Mouse (Mus musculus) midbrain, embryonic 10.5 days (tissue): Measurements from ENCODE around the gene Eef1akmt3. TPM values are rescaled to one million over a fixed set of nuclear protein-coding genes. Genes with fewer than 3 reads are reported as not detected.

Experiments used
- DNase-seq: peaks from one replicate; pipeline ENCODE4 v3.0.0-alpha.2; 2017; ENCODE audit warnings: low spot score
- H3K27ac ChIP-seq: fragments of 300-500 bp; sonication (generic); replicated peaks from 2 replicates; pipeline ENCODE4 v1.5.1; 2016; ENCODE audit warnings: mild to moderate bottlenecking
- H3K27me3 ChIP-seq: fragments of 300-500 bp; sonication (generic); 2 replicates; pipeline ENCODE4 v1.6.1; 2016; ENCODE audit warnings: low read depth, mild to moderate bottlenecking; ENCODE audit not compliant: poor library complexity, severe bottlenecking
- H3K36me3 ChIP-seq: fragments of 300-500 bp; sonication (generic); 2 replicates; pipeline ENCODE4 v1.6.1; 2016; ENCODE audit warnings: mild to moderate bottlenecking, moderate library complexity
- H3K4me1 ChIP-seq: fragments of 300-500 bp; sonication (generic); 2 replicates; pipeline ENCODE4 v1.6.1; 2016
- H3K4me3 ChIP-seq: fragments of 300-500 bp; sonication (generic); 2 replicates; pipeline ENCODE4 v1.5.1; 2016; ENCODE audit warnings: mild to moderate bottlenecking, moderate library complexity
- H3K9me3 ChIP-seq: fragments of 300-500 bp; sonication (generic); replicated peaks from 2 replicates; pipeline ENCODE4 v1.6.1; 2016; ENCODE audit warnings: mild to moderate bottlenecking
- WGBS: fragments of 180-500 bp; shearing (Covaris S2); methylation state at CpG from one replicate; pipeline ENCODE4 v1.1.7; 2016; 5-methylcytosine and 5-hydroxymethylcytosine counted together
- polyA plus RNA-seq: library from polyadenylated mRNA; unstranded; fragments of >200 nt; fragmentation: Nextera tagmentation; extraction: Ambion mirVana; gene quantifications from 2 replicates; pipeline ENCODE4 v1.2.1, GENCODE M21; 2016

Gene Eef1akmt3
- polyA plus RNA-seq, 1 experiment from 2014 or later = 0.19 TPM

DNA sequence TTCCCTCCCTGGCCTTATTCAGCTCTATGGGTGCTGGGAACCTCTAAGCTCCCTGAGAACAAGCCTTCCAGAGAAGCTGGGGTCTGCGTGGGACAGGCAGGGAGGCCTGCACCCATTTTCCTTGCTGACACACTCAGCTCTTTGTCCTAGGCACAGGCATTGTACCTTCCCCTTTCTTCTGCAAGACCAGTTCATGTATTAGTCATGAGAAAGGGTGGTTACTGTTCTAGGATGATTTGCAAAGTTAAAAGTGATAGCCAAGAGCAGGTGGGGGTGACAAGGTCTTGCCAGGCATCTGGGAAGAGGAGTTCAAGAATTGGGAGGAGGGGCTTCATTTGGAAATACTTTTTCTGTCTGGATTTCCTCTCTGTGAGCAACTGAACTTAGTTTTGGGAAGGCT, 39.3 kb downstream of the Eef1akmt3 start:
- Histone ChIP-seq H3K27ac (no peak overlapping the region), H3K9me3 (no peaks in the 10 kb centered on the region), H3K4me1 (no peaks in the 10 kb centered on the region), H3K4me3 (no peak overlapping the region), H3K36me3 (peaks cover 29% of the 10 kb centered on the region), H3K27me3 (no peaks in the 10 kb centered on the region)
- DNase-seq = no peak
- WGBS = 83% methylated on average over 1 of the region's 1 CpGs

DNA sequence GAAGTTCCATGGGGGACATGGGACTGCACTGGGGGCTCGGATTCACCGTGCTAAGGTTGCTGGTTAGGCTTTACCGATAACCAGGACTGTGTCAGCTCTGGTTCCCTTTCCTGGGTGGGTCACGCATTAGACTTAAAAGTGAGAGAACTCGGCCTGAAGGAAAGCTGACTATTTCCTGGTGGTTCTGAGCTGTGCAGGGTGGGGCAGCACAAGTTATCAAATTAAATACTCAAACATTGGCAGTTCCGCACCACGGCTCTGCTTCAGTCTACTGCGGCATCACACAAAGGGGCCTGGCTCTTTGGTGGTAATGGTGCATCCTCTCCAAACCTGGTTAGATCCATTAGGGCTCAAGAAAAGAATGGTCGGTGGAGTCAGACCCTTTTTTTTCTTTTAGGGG, 40.0 kb downstream of the Eef1akmt3 start:
- no peaks in the 10 kb centered on the region for H3K9me3 ChIP-seq
- no peaks in the 10 kb centered on the region for H3K27me3 ChIP-seq
- DNase-seq = no peak
- peaks cover 31% of the 10 kb centered on the region for H3K36me3 ChIP-seq
- no peaks in the 10 kb centered on the region for H3K4me1 ChIP-seq
- WGBS = 87% methylated on average over 9 of the region's 9 CpGs
- no peak overlapping the region for H3K4me3 ChIP-seq
- H3K27ac ChIP-seq = no peak overlapping the region

DNA sequence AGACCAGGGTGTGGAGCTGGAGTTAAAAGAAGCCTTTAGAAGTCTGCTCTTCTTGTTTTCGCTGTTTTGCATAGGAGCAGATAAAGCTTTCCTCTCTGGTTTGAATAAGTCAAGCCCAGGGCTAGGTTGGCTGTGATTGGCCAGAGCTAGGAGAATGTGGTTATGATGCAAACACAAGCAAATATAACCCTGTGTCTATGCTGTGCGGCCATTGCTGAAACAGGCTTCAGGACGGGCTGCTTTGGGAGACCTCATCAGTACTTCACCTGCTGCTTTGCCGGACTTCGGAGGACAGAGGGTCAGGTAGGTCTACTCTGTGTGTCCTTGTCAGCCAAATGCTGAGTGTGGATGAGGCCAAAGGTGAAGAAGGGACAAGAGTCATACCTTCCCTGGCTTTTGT, 40.8 kb downstream of the Eef1akmt3 start, which contains the start of gene Avil:
TSS of gene Avil (plus strand) at position 181 of the 400 bp plus-strand sequence.
- 94% methylated on average over 5 of the region's 5 CpGs for WGBS

DNA sequence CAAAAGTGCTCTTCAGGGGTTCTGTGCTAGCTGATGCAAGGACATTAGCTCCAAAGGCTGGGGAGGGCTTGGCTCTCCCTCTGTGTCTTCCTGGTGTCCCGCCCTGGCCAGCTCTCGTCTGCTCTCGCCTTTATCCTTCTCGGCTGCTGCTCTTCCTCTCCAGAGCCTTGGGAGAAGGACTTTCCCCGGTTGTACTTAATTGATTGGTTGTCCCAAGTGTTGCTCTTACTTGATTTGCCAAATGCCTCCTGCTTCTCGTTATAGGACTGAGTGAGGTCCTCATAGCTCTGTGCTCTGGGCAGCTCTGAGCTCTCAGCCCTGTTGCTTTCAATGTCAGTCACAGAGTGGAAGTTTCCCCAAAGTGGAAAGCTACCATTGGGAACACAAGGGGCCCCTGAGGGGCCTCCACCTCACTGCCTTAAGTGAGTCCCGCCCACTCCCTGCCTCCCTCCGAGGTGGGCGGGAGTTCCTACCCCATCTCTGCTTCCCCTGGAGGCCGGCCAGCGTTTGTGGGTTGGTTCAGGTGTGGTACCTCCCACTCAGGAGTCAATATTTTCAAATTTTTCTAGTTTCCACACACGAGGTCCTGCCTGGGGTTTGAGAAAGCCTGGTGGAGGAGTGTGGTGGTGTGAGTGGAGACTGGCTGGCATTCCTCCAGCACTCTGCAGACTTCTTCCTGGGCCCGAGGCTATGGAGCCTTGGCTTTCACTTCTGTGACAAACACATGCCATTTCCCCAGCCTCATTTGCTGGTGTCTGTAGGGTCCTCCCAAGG, 43.8 kb downstream of the Eef1akmt3 start:
- no peaks in the 10 kb centered on the region for H3K27me3 ChIP-seq
- WGBS = 84% methylated on average over 13 of the region's 13 CpGs
- no peak overlapping the region for H3K27ac ChIP-seq
- no peak for DNase-seq
- H3K4me3 ChIP-seq = no peak overlapping the region
- H3K36me3 ChIP-seq = peaks cover 68% of the 10 kb centered on the region
- no peaks in the 10 kb centered on the region for H3K9me3 ChIP-seq
- H3K4me1 ChIP-seq = no peaks in the 10 kb centered on the region

More for the DNA sequence above, 40.8 kb downstream of the Eef1akmt3 start, which contains the start of gene Avil:
- no peaks in the 10 kb centered on the region for H3K4me1 ChIP-seq
- DNase-seq = no peak
- no peak within 1 kb of the TSS for H3K4me3 ChIP-seq
- H3K9me3 ChIP-seq = no peaks in the 10 kb centered on the region
- H3K36me3 ChIP-seq = peaks cover 38% of the 10 kb centered on the region
- H3K27ac ChIP-seq = no peak within 1 kb of the TSS
- H3K27me3 ChIP-seq = no peaks in the 10 kb centered on the region

DNA sequence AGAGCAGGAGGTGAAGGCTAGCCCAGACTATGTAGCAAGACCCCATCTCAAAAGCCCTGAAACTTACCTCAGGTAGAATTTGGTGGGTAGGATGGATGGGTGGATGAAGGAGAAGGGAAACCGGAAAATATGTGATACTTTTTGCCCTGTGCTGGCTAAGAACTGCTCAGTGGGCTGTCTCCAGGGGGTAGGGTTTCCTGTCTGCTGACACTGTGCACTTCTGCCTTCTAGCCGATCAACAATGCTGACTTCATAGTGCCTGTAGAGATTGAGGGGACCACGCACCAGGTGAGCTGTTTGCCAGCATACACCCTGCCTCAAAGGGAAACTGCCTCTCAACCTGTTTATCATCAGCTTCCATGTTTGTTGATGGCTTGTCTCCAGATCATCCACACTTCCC, 47.7 kb downstream of the Eef1akmt3 start:
- Histone ChIP-seq H3K4me3 (no peak overlapping the region), H3K36me3 (peaks cover 70% of the 10 kb centered on the region), H3K9me3 (no peaks in the 10 kb centered on the region), H3K27ac (no peak overlapping the region), H3K27me3 (no peaks in the 10 kb centered on the region), H3K4me1 (peaks cover 16% of the 10 kb centered on the region)
- DNase-seq = no peak
- 96% methylated on average over 3 of the region's 3 CpGs for WGBS

DNA sequence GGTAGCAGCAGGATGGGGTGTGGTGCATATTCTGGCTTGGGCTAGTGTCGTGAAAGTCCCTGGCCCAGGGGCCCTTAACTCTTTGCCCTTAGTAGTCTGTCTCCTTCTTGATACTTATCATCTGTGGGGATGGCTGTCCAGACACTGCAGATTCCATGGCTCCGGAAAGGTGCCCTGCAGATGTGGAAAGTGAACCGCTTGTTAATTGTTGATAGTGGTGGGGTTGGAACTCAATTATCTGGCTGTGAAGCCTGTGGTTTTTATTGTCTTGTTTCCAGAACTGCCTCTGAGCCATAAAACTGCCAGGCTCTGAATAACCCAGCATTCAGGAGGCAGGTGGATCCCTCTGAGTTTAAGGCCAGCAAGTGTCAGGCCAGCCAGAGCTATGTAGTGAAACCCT, 49.6 kb downstream of the Eef1akmt3 start:
- H3K27ac ChIP-seq = no peak overlapping the region
- peaks cover 59% of the 10 kb centered on the region for H3K36me3 ChIP-seq
- no peak for DNase-seq
- H3K27me3 ChIP-seq = no peaks in the 10 kb centered on the region
- WGBS = 87% methylated on average over 3 of the region's 3 CpGs
- H3K4me1 ChIP-seq = peaks cover 36% of the 10 kb centered on the region
- no peak overlapping the region for H3K4me3 ChIP-seq
- no peaks in the 10 kb centered on the region for H3K9me3 ChIP-seq

DNA sequence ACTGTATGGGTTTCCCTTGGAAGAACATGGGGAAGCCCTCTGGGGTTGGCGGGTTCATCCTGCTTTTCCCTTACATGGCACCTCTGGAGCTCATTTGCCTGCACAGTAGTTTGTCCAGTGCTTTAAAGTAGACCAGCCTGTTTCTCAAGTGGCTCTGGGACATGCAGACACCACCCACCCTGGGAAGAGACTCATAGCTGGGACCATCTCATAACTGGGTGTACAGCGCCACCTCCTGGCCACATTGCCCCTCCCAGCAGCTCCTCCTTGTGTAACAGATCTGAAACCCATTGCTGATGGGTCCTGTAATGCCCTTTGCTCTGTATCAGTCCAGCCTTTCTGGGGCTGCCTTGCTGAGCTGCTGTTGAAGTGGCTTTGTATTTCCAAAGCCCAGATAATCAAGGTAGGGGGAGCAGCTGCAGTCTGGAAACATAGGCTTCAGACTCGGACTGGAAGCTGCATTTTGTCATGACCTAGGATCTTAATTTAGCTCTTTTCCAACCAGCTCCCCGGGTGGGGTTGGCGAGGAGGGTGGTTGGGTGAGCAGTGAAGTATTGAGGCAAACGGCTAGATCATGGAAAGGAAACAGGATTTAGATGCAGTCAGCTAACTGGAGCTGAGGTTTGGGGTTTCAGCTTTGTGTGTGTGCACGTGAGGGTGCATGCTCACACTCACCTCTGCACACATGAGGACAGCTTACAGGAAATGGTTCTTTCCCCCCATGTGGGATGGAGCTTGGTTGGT, 50.8 kb downstream of the Eef1akmt3 start:
- Histone ChIP-seq H3K4me3 (no peak overlapping the region), H3K9me3 (no peaks in the 10 kb centered on the region), H3K4me1 (peaks cover 44% of the 10 kb centered on the region), H3K27me3 (no peaks in the 10 kb centered on the region), H3K27ac (no peak overlapping the region), H3K36me3 (peaks cover 54% of the 10 kb centered on the region)
- 70% methylated on average over 7 of the region's 7 CpGs for WGBS
- peak; percentile 87 for DNase-seq

DNA sequence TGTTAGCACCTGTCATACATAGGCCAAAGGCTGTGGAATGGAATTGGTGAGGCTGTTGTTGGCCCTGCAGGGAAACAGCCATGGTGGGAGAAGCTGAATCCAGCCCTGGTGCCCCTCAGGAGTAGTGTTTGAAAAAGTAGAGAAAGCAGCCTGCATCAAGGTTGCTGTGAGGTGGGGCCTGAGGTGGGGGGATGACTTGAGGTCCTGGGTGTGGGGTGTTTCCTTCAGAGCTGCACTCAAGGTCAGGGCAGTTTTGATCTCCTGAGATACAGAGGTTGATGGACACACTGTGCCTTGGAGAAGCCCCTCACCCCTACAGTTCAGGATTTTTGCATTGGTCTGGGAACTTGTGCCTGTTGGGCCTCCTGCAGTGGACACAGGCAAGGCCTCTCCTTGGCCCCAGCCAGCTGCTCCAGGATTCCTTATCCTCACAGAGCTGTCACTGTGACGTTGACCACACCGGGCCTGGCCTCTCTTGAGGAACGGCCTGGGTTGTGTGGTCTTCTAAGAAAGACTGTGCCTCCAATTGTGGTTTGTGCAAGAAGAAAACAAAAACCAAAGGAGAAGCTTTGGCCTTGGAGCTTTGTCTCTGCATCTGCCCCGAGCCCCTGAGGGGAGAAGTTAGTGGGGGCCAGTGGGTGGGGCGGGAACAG, 52.7 kb downstream of the Eef1akmt3 start:
- Histone ChIP-seq H3K27me3 (no peaks in the 10 kb centered on the region), H3K4me1 (peaks cover 61% of the 10 kb centered on the region), H3K36me3 (peaks cover 35% of the 10 kb centered on the region), H3K4me3 (0 out of 2 replicates have a peak overlapping the region, but pooled peaks have one; percentile 9), H3K27ac (peak overlapping the region; percentile 57; the same call in 1 of the 2 replicates), H3K9me3 (no peaks in the 10 kb centered on the region)
- DNase-seq = no peak
- WGBS = 78% methylated on average over 5 of the region's 5 CpGs

DNA sequence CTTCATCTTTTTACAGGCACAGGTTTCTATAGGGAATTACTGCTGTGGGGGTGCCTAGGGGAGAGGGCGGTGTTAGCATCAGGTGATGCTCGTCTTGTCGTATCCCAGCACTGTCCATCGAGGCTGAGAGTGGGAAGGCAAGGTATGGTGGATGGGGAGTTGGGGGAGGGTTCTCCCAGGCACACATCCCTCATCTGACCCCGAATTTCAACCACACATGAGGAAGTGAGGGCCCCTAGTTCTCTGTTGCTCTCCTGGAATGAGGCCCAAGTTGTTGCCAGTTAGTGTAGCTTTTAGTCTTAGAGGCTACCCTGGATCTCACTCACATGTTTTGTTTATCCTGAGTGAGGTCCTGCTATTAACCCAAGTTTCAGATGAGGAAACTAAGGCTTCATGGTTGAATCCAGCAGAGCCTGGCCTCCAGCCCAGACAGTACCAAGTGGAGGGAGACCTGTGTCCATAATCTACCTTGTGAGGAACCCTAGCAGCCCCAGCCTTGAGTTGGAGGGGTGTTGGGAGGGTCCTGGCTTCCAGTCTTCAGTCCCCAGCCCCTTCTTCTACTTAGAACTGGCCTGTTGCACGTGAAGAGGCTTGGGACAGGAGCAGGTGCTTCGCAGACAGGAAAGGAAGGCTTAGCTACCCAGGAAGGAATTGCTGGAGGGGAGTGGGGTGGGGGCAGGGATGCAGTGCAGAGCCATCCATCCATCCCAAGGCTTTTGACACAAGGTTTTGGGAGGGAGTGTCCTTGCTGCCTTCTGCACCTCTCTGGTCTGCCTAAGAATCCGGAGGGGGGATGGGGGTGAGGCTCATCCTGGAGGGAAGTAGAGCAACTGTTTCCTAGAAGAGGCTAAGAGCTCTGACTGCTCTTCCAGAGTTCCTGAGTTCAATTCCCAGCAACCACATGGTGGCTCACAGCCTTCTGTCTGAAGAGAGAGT, 53.9 kb downstream of the Eef1akmt3 start:
- DNase-seq = no peak
- Histone ChIP-seq H3K27ac (0 out of 2 replicates have a peak overlapping the region, but pooled peaks have one; percentile 33), H3K4me3 (0 out of 2 replicates have a peak overlapping the region, but pooled peaks have one; percentile 9), H3K9me3 (no peaks in the 10 kb centered on the region), H3K36me3 (peaks cover 24% of the 10 kb centered on the region), H3K27me3 (no peaks in the 10 kb centered on the region), H3K4me1 (peaks cover 73% of the 10 kb centered on the region)
- WGBS = 63% methylated on average over 8 of the region's 8 CpGs

DNA sequence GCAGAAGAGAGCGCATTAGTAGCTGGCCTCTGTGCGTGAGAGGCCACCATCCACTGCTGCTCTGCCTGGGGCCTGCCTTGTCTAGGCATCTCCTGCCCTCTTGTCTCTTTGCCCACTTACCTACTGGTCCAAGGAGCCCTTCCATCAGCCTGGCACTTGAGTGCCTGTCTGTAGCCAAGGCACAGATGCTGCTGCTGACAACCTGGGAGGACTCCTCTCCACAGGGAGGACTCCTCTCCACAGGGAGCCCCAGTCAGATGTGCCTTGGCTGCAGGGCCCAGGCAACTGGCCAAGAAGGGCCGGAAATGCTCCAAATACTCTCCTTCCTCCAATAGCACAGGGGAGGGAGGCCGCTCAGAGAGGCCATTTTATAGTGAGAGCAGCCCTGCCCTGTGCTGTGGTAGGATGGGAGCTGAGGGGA, 54.8 kb downstream of the Eef1akmt3 start:
- DNase-seq = no peak
- Histone ChIP-seq H3K4me1 (peaks cover 82% of the 10 kb centered on the region), H3K27ac (peak overlapping the region; percentile 42; the same call in 1 of the 2 replicates), H3K9me3 (no peaks in the 10 kb centered on the region), H3K36me3 (peaks cover 15% of the 10 kb centered on the region), H3K4me3 (no peak overlapping the region), H3K27me3 (no peaks in the 10 kb centered on the region)
- 64% methylated on average over 4 of the region's 4 CpGs for WGBS

DNA sequence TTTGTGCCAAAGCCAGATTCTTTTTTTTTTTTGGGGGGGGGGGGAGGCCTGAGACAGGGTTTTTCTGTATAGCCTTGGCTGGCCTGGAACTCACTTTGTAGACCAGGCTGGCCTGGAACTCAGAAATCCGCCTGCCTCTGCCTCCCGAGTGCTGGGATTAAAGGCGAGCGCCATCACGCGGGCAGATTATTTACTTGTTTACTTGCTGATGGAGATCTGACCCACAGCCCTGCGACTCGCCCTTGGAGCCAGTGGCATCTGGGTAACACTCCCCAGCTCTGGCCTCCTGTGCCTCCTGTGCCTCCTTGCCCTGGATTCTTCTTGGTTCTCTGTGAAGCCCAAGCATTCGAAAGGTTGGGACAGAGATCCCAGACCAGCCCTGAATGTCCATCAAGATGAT, 55.7 kb downstream of the Eef1akmt3 start:
- 95% methylated on average over 9 of the region's 9 CpGs for WGBS
- H3K4me1 ChIP-seq = peaks cover 86% of the 10 kb centered on the region
- H3K9me3 ChIP-seq = no peaks in the 10 kb centered on the region
- H3K36me3 ChIP-seq = peaks cover 9% of the 10 kb centered on the region
- no peak overlapping the region; the same call in 1 of the 2 replicates for H3K27ac ChIP-seq
- no peak overlapping the region for H3K4me3 ChIP-seq
- H3K27me3 ChIP-seq = no peaks in the 10 kb centered on the region
- DNase-seq = no peak

DNA sequence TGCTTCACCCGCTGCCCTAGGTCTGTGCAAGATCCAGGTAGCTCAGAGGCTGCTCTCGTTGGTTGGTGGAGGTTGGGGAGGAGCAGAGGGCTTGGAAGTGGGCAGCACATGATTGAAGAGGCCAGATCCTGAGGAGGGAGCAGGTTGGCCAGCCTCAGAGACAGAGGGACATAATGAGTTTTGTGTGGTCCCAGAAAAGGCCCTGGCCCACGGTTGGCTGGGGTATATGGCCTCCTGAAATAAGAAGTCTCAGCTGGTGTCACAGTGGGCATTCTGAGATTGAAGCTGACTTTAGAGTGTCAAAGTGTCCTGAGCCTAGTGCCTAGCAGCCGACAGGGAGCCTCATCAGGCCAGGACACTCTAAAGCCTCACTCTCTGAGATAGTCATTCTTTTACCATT, 56.2 kb downstream of the Eef1akmt3 start:
- Histone ChIP-seq H3K4me1 (peaks cover 86% of the 10 kb centered on the region), H3K27me3 (no peaks in the 10 kb centered on the region), H3K9me3 (no peaks in the 10 kb centered on the region), H3K4me3 (no peak overlapping the region), H3K27ac (peak overlapping the region; percentile 50; the same call in 1 of the 2 replicates), H3K36me3 (peaks cover 9% of the 10 kb centered on the region)
- DNase-seq = no peak
- WGBS = 85% methylated on average over 4 of the region's 4 CpGs
